Mouse (Mus musculus): ENCODE data around the gene Alg9. TPM values are rescaled to one million over a fixed set of nuclear protein-coding genes. Genes with fewer than 3 reads are reported as not detected.

Gene Alg9
- polyA plus RNA-seq, 1 experiment from 2014 or later = 57.2 TPM

DNA sequence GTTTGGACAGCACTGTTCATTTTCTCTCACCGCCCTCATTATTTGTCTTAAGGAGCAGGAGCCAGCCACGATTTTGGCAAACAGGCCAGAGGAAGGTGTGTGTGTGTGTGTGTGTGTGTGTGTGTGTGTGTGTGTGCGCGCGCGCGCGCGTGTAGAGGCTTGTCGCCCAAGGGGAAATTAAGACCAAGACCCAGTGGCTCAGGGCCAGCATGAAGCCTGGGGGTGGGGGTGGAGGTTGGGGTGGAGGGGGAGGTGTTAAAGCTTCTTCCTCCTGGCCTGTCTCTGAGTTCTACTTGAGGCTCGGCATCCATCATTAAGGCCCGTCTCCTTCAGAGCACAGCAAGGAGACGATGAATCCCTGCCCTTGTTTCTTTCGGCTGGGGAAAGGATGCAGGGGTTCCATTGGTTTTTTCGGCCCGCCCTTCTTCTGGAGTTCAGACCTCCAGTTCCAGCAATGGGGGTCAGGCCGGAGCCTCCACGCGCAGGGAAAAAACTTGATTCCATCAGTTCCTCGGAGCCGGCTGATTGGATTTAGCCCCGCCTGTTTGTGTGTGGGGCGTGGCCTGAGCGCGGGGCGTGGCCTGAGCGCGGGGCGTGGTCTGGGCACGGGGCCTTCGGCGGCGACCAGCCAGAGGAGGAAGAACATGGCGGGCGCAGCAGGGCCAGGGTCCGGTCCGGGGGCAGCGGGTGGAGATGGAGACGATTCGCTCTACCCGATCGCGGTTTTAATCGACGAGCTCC lies 81.7 kb downstream of the Alg9 start:
- H3K9ac ChIP-seq (ENCODE audit: low read depth, low read length) = peak overlapping the region; percentile 70
- H3K4me2 ChIP-seq (ENCODE audit: low read length) = peak overlapping the region; percentile 83
- H3K36me3 ChIP-seq (ENCODE audit: control insufficient read depth, insufficient read depth, low read length) = peaks cover 5% of the 10 kb centered on the region
- peak overlapping the region; percentile 68 for H3K27ac ChIP-seq (ENCODE audit: low read length)
- peak; percentile 92 for ATAC-seq
- H3K4me1 ChIP-seq (ENCODE audit: control insufficient read depth, insufficient read depth, low read length) = peaks cover 15% of the 10 kb centered on the region
- peak overlapping the region; percentile 77 for H3K4me3 ChIP-seq (ENCODE audit: low read depth, low read length)
- no peaks in the 10 kb centered on the region for H3K9me3 ChIP-seq (replicated peaks; ENCODE audit: control insufficient read depth, low read length, poor library complexity, severe bottlenecking)
- H3K27me3 ChIP-seq (ENCODE audit: control insufficient read depth, insufficient read depth, low read depth, low read length) = no peaks in the 10 kb centered on the region
- under 1% methylated on average over 45 of the region's 45 CpGs for WGBS

DNA sequence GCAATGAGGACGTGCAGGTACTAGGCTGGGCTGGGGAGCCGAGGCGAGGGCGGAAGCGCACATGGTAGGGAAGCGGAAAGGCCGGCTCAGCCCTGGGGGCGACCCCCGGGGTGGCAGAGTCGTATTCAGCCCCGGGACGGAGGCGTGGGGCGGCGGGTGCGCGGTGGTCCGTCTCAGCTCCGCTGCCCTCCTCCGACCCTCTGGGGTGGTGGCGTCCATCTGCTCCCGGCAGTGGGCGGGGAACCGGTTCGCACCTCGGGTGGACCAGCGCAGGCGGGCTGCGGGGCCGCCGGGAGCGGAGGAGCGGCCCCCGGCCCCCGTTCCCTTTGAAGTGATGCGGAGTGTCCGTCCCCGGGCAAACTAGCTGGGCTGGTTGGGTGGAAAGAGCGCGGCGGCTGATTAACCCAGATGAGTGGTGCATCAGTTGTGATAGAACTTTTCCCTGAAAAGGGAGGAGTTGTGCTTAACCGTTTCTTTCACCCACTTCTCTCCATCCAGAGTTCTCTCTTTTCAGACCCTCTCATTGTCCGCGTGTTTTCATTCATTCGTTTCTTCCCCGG lies 82.3 kb downstream of the Alg9 start:
- Histone ChIP-seq H3K36me3 (ENCODE audit: control insufficient read depth, insufficient read depth, low read length) (peaks cover 8% of the 10 kb centered on the region), H3K4me3 (ENCODE audit: low read depth, low read length) (peak overlapping the region; percentile 77), H3K9ac (ENCODE audit: low read depth, low read length) (peak overlapping the region; percentile 70), H3K27me3 (ENCODE audit: control insufficient read depth, insufficient read depth, low read depth, low read length) (no peaks in the 10 kb centered on the region), H3K4me2 (ENCODE audit: low read length) (peak overlapping the region; percentile 83), H3K4me1 (ENCODE audit: control insufficient read depth, insufficient read depth, low read length) (peaks cover 15% of the 10 kb centered on the region), H3K27ac (ENCODE audit: low read length) (peak overlapping the region; percentile 68), H3K9me3 (replicated peaks; ENCODE audit: control insufficient read depth, low read length, poor library complexity, severe bottlenecking) (no peaks in the 10 kb centered on the region)
- ATAC-seq = peak; percentile 47
- 0% methylated on average over 46 of the region's 46 CpGs for WGBS

DNA sequence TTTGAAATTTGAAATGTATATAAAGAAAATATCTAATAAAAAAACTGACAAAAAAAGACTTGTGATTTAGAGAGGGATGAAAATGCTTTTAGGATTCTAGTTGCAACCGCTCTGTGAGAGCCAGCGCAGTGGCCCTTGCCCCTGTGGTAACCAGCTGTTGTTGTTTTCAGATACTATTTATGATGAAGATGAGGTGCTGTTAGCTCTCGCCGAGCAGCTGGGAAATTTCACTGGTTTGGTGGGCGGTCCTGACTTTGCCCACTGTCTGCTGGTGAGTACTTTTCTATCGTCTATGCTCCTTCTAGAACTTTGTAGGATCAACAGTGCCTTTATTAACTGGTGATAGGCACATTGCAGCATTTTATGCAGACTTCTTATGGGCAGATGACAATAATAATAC lies 83.9 kb downstream of the Alg9 start:
- peaks cover 11% of the 10 kb centered on the region for H3K36me3 ChIP-seq (ENCODE audit: control insufficient read depth, insufficient read depth, low read length)
- no peak overlapping the region for H3K4me2 ChIP-seq (ENCODE audit: low read length)
- no peak overlapping the region for H3K9ac ChIP-seq (ENCODE audit: low read depth, low read length)
- H3K9me3 ChIP-seq (replicated peaks; ENCODE audit: control insufficient read depth, low read length, poor library complexity, severe bottlenecking) = no peaks in the 10 kb centered on the region
- WGBS = 94% methylated on average over 6 of the region's 6 CpGs
- peaks cover 13% of the 10 kb centered on the region for H3K4me1 ChIP-seq (ENCODE audit: control insufficient read depth, insufficient read depth, low read length)
- no peaks in the 10 kb centered on the region for H3K27me3 ChIP-seq (ENCODE audit: control insufficient read depth, insufficient read depth, low read depth, low read length)
- ATAC-seq = no peak
- H3K27ac ChIP-seq (ENCODE audit: low read length) = no peak overlapping the region
- H3K4me3 ChIP-seq (ENCODE audit: low read depth, low read length) = no peak overlapping the region

DNA sequence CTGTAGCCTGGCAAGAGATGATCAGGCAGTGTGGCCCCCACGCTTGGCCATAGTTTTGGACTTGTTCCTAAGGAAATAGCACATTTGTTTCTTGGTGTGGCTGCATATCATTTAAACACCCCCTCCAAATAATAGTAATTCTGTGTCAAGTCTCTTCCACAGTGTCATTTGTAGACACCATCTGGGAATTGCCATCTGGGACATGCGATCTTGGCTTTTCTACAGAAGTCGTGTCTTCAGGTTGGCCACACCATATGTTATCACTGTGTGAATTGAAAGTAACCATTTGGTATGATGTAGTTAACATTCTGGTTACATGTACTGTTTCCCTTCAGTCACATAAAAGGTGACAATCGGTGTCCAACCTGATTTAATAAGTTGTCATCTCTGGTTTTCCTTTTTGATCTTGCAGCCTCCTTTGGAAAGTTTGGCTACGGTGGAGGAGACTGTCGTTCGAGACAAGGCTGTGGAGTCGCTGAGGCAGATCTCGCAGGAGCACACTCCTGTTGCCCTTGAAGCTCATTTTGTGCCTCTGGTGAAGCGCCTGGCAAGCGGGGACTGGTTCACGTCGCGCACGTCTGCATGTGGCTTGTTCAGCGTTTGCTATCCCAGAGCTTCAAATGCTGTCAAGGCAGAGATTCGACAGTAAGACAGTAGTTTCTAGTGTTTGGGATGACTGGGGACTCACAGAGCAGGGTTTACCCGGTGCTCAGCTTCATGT lies 86.5 kb downstream of the Alg9 start:
- Histone ChIP-seq H3K4me3 (ENCODE audit: low read depth, low read length) (no peak overlapping the region), H3K27me3 (ENCODE audit: control insufficient read depth, insufficient read depth, low read depth, low read length) (no peaks in the 10 kb centered on the region), H3K9me3 (replicated peaks; ENCODE audit: control insufficient read depth, low read length, poor library complexity, severe bottlenecking) (no peaks in the 10 kb centered on the region), H3K4me1 (ENCODE audit: control insufficient read depth, insufficient read depth, low read length) (peaks cover 8% of the 10 kb centered on the region), H3K4me2 (ENCODE audit: low read length) (no peak overlapping the region), H3K36me3 (ENCODE audit: control insufficient read depth, insufficient read depth, low read length) (peaks cover 14% of the 10 kb centered on the region), H3K27ac (ENCODE audit: low read length) (no peak overlapping the region), H3K9ac (ENCODE audit: low read depth, low read length) (no peak overlapping the region)
- no peak for ATAC-seq
- 95% methylated on average over 18 of the region's 18 CpGs for WGBS

DNA sequence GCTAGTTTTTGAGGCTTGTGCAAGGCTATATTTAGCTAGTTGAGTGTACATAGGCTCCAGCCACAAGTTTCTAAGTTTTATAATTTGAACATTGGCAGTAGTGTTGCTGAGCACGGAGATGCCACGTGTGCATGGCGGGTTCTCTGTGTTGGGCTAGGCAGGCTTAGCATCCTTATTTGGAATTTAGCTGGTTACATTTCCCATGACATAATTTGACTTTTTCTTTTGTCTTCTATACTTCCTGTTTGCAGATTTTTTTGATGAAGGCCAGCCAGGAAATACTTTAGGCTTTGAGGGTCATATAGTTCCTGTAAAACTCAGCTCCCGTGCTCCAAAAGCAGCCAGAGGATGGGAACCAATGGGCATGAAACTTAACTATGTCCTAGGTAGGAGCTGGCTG lies 89.0 kb downstream of the Alg9 start:
- Histone ChIP-seq H3K9me3 (replicated peaks; ENCODE audit: control insufficient read depth, low read length, poor library complexity, severe bottlenecking) (no peaks in the 10 kb centered on the region), H3K27ac (ENCODE audit: low read length) (no peak overlapping the region), H3K36me3 (ENCODE audit: control insufficient read depth, insufficient read depth, low read length) (peaks cover 23% of the 10 kb centered on the region), H3K27me3 (ENCODE audit: control insufficient read depth, insufficient read depth, low read depth, low read length) (no peaks in the 10 kb centered on the region), H3K4me2 (ENCODE audit: low read length) (no peak overlapping the region), H3K4me3 (ENCODE audit: low read depth, low read length) (no peak overlapping the region), H3K4me1 (ENCODE audit: control insufficient read depth, insufficient read depth, low read length) (no peaks in the 10 kb centered on the region), H3K9ac (ENCODE audit: low read depth, low read length) (no peak overlapping the region)
- WGBS = 94% methylated on average over 4 of the region's 4 CpGs
- no peak for ATAC-seq

DNA sequence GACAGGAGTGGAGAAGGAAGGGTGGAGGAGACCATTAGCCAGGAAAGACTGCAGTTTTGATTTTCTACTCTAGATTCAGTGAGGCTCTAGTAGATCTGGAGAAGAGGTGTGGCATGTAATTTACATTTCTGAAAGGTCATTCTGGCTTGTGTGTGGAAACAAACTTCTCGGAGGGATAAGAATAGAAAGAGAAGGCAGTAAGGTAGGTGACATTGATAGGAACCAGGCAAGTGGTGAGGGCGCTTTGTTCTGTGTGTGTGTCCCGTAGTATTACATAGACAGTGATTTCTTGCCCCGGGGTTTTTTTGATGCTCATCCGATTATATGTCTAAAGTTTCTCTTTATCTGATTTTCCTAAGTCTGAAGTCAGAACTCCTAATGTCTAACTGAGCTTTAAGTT lies 90.1 kb downstream of the Alg9 start:
- 92% methylated on average over 5 of the region's 5 CpGs for WGBS
- Histone ChIP-seq H3K4me2 (ENCODE audit: low read length) (no peak overlapping the region), H3K9ac (ENCODE audit: low read depth, low read length) (no peak overlapping the region), H3K4me3 (ENCODE audit: low read depth, low read length) (no peak overlapping the region), H3K27ac (ENCODE audit: low read length) (no peak overlapping the region), H3K4me1 (ENCODE audit: control insufficient read depth, insufficient read depth, low read length) (no peaks in the 10 kb centered on the region), H3K27me3 (ENCODE audit: control insufficient read depth, insufficient read depth, low read depth, low read length) (no peaks in the 10 kb centered on the region), H3K9me3 (replicated peaks; ENCODE audit: control insufficient read depth, low read length, poor library complexity, severe bottlenecking) (no peaks in the 10 kb centered on the region), H3K36me3 (ENCODE audit: control insufficient read depth, insufficient read depth, low read length) (peaks cover 21% of the 10 kb centered on the region)
- no peak for ATAC-seq

DNA sequence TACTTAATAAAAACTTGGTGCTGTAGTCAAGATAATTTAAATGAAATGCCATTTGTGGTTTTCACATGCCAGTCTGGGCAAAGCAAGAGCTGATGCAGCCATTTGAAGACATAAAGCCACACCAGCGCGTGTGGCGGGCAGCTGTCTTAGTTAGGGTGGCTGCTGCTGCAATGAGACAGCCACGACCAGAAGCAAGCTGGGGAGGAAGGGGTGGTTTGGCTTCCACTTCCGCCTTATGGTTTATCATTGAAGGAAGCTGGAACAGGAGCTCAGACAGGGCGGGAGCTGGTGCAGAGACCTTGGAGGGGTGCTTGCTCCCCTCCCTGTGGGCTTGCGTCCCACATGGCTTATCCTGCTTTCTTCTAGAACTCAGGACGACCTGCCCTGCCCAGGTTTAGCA lies 91.0 kb downstream of the Alg9 start:
- no peak for ATAC-seq
- H3K36me3 ChIP-seq (ENCODE audit: control insufficient read depth, insufficient read depth, low read length) = peaks cover 22% of the 10 kb centered on the region

DNA sequence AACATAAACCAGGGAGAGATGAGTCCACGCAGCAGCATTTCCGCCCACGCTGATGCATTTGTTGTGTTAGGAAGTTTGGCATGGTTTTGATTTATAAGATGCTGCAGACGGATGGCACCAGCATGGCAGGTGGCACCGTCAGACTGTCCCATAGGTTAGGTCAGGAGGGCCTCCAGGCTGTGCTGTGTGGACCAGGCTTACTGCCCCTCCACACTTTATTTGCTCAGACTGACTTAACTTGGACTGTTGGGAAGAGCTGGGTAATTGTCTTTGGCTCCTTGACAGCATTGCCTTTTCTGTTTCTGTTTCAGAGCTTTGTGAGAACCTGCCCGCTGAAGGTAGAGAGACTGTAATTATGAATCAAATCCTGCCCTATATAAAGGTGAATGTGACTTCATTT lies 92.2 kb downstream of the Alg9 start:
- Histone ChIP-seq H3K4me1 (ENCODE audit: control insufficient read depth, insufficient read depth, low read length) (no peaks in the 10 kb centered on the region), H3K9me3 (replicated peaks; ENCODE audit: control insufficient read depth, low read length, poor library complexity, severe bottlenecking) (no peaks in the 10 kb centered on the region), H3K36me3 (ENCODE audit: control insufficient read depth, insufficient read depth, low read length) (peaks cover 21% of the 10 kb centered on the region), H3K27me3 (ENCODE audit: control insufficient read depth, insufficient read depth, low read depth, low read length) (no peaks in the 10 kb centered on the region), H3K4me3 (ENCODE audit: low read depth, low read length) (no peak overlapping the region), H3K27ac (ENCODE audit: low read length) (no peak overlapping the region), H3K9ac (ENCODE audit: low read depth, low read length) (no peak overlapping the region), H3K4me2 (ENCODE audit: low read length) (no peak overlapping the region)
- ATAC-seq = no peak
- 98% methylated on average over 6 of the region's 6 CpGs for WGBS

More for the DNA sequence above, 91.0 kb downstream of the Alg9 start:
- Histone ChIP-seq H3K9ac (ENCODE audit: low read depth, low read length) (no peak overlapping the region), H3K27ac (ENCODE audit: low read length) (no peak overlapping the region), H3K27me3 (ENCODE audit: control insufficient read depth, insufficient read depth, low read depth, low read length) (no peaks in the 10 kb centered on the region), H3K9me3 (replicated peaks; ENCODE audit: control insufficient read depth, low read length, poor library complexity, severe bottlenecking) (no peaks in the 10 kb centered on the region), H3K4me1 (ENCODE audit: control insufficient read depth, insufficient read depth, low read length) (no peaks in the 10 kb centered on the region), H3K4me2 (ENCODE audit: low read length) (no peak overlapping the region), H3K4me3 (ENCODE audit: low read depth, low read length) (no peak overlapping the region)
- WGBS = 84% methylated on average over 8 of the region's 8 CpGs

DNA sequence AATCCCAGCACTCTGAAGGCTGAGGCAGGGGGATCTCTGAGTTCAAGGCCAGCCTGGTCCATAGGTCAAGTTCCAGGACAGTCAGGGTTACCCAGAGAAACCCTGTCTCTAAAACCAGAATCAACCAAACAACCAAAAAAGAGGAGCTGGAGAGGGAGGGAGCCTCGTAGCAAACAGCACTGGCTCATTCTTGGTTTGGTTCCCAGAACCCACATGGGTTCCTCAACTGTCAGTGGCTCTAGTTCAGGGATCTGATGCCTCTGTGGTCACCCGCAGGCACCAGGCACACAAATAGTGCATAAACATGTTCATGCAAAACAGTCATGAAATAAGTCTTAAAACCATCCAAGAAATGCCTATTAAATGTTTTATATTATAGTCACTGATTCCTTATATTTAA lies 93.4 kb downstream of the Alg9 start:
- Histone ChIP-seq H3K4me2 (ENCODE audit: low read length) (no peak overlapping the region), H3K9ac (ENCODE audit: low read depth, low read length) (no peak overlapping the region), H3K27ac (ENCODE audit: low read length) (no peak overlapping the region), H3K27me3 (ENCODE audit: control insufficient read depth, insufficient read depth, low read depth, low read length) (no peaks in the 10 kb centered on the region), H3K9me3 (replicated peaks; ENCODE audit: control insufficient read depth, low read length, poor library complexity, severe bottlenecking) (no peaks in the 10 kb centered on the region), H3K4me3 (ENCODE audit: low read depth, low read length) (no peak overlapping the region), H3K4me1 (ENCODE audit: control insufficient read depth, insufficient read depth, low read length) (no peaks in the 10 kb centered on the region), H3K36me3 (ENCODE audit: control insufficient read depth, insufficient read depth, low read length) (peaks cover 21% of the 10 kb centered on the region)
- 90% methylated on average over 2 of the region's 2 CpGs for WGBS
- no peak for ATAC-seq
